Mouse (Mus musculus): ENCODE measurements around the gene Neurod2.

The Neurod2 gene

DNA sequence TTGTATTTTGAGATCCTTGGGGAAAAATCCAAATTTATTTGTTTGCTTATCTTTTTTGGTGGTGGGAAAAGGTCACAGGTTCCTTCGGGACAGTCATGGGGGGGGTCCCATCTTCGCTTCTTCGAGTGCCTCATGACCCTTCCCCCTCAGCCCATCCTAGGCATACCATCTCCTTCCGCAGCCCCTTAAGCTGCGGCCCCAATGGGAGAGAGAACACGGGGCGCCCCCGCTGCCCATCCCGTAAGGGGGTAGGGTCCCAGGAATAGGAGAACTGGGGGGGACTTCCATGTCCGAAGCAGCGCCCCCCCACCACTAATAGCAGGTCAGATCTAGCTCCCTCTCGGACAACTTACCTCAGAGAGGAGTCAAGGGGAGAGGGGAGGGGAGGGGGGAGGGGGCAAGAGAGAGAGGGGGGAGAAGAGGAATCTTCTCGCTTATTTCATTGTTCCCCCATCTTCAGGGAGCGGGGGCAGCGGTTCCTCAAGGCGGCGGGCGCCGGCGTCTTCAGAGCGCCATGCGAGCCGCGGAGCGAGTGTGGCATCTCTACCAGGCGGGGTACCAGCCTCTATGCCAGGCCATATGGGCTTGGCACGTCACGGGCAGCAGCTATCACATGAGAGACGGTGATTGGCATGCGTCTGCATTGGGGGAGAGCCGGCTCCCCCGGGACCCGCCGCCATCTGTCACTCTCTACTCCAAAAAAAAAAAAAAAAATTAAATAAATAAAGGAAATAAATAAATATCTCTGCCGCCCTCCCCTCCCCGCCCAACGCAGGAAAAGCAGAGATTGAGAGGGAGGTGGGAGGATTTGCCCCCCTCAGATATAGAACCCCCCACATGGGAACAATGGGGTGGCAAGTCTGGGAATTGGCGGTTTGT, at the start of gene Neurod2:
Neurod2 (minus strand) TSS at position 568 of the 879 bp plus-strand sequence.
- no peak for DNase-seq (ENCODE audit: low spot score)

DNA sequence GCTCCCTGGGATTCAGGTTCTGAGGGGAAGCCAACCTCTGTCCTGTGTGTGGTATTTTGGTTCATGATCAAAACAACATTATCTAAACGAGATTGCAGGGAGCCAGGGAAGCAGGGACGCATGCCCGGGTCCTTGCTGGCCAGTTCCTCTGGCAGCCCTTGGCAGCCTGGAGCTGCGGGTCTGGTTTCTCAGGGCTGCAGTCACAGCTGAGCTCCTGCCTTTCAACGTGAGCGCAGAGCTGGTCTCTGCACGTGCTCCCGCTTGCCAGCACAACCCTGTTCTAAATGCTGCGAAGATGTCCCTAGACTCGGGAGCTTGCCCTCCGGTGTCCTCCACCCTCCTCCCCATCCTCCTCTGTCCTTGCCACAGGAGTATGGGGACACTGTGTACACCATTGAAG, 48.3 kb upstream of the Neurod2 start:
- DNase-seq (ENCODE audit: low spot score) = peak; percentile 58

DNA sequence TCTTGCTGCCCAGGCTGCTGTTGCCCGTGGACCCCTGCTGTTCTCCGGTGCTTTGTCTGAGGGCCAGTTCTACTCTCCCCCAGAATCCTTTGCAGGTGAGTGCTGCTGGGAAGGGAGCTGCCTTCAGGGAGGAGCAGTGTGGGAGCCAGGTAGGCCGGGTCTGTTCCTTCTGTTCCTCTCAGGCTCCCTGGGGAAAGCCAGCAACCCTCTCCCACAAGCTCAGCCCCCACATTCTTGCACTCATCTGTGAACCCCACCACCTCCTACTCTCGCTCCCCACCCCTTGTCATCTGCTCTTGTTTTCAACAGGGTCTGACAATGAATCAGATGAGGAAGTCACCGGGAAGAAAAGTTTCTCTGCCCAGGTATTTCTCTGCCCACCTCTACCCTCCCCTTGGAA, 47.3 kb upstream of the Neurod2 start:
- no peak for DNase-seq (ENCODE audit: low spot score)

DNA sequence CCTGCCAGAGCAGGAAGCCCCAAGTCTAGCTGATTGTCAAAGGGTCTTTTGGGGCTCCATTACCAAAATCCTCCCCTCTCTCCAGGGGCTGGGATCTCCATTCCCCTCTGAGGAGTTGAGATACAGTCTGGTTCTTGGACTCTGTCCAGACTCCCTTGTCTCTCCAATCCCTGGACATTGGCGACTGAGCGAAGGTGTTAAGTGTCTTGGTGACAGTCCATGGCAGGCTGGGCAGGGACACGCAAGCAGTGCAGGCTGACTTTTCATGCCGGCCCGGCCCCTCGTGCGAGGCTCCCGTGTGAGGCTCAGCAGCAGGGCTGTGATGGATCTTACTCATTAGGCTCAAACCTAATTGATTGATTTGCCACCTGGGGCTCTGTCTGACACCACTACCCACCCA, 44.8 kb upstream of the Neurod2 start:
- no peak for DNase-seq (ENCODE audit: low spot score)

DNA sequence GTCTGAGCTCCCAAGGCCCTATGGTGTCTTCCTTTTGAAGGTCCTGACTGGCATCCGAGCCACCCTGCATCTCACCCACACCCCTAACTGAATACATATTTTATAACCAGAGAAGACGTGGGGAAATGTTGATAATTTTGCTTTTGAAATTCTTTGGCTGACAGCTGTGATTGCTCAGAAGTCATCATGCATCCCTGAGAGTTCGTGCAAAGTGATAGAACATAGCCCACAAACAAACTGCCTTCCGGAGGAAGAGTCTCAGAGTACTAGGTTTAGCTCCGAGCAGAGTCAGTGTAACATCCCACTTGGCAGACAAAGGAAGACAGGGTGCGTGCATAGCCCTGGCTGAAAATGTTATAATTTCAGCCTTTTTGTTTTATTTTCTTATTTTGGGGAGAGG, 43.8 kb upstream of the Neurod2 start:
- no peak for DNase-seq (ENCODE audit: low spot score)

DNA sequence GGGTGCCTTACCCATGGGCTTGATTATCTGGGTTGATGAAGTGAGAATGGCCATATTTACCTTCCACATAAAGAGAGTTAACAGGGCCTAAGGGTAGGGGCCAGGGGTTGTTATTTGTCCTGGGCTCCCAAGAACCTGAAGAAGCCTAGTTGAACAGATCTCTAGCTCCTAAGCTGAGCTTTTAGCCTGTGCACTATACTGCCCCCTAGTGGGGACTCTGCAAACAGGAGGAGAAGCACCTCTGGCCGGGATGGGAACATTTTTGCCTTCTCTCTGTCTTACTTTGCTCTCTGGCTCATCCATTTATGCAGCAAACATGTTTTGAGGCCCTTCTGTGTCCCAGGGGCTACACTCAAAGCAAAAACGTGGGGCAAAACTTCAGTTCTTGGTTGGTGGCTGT, 43.0 kb upstream of the Neurod2 start:
- DNase-seq (ENCODE audit: low spot score) = no peak

DNA sequence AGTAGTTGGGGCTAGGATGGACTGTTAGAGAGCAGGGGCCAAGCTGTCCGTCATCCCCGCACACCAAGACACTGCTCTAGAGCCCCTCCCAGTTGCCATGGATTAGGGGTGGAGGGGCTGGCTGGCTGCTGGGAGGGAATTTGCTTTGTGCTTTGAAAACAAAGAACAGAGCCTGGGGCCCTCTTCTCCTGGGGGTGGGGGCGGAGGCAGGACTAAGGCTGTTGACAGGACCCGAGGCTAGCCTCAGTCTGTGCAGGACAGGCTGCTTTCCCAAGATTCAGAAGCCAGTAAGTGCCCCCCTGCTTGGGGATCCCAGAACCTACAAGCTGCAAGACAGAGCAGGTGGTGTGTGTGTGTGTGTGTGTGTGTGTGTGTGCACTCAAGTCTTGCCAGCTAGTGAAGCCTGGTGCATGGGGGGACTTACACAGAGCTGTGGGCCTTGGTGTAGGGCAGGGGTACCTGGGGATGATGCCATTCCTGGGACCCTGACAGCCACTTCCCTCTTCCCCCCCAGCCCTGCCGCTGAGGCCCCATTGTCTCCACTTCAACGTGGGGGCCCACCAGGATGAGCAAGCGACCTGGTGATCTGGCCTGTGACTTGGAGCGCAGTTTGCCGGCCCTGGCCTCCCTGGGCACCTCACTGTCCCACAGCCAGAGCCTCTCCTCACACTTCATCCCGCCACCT, 42.2 kb upstream of the Neurod2 start:
- no peak for DNase-seq (ENCODE audit: low spot score)

DNA sequence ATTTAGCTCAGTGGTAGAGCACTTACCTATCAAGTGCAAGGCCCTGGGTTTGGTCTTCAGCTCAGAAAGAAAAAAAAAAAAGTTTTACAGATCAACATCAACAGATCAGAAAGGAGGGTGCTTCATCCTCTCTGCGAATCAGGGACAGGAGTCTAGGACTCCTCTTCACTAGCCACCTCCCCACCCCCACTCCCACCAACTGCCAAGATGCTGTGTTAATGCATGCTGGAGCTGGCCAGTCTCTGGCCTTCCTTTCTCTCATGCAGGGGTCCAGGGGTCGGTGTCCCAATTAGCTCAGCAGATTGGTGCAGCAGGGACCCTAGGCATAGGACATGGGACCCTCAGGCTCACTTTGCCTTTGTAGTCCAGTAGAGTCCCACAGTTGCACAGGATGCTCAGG, 41.1 kb upstream of the Neurod2 start:
- DNase-seq (ENCODE audit: low spot score) = no peak

DNA sequence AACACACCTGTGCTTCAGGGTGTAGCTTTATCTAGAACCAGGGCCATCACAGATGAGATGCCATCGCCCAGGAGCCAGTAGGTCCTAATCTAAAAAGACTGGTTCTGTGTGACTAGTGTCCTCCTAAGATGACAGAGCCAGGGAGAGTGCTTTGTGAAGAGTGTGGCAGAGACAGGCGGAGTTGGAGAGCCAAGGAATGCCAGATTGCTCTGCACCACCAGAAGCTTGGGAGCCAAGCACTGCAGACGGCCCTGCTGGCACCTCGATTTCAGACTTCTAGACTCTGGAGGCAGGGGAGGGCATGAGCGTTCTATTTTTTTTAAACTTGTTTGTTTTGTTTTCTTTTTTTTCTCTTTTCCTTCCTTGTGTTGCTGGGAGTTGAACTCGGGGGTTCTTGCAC, 39.9 kb upstream of the Neurod2 start:
- no peak for DNase-seq (ENCODE audit: low spot score)

DNA sequence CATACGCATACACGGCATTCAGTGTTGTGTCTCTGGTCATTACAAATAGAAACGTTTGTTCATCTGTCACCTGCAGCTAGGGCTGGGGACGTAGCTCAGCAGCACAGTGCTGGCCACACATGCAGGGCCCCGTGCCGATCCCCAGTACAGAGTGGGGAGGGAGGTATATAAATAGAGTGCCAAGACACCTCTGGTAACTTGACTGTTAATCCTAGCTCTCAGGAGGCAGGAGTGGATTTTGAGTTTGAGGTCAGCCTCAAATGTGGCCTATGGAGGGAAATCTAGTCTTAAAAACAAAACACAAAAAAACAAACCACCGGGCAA, 38.4 kb upstream of the Neurod2 start:
- no peak for DNase-seq (ENCODE audit: low spot score)

DNA sequence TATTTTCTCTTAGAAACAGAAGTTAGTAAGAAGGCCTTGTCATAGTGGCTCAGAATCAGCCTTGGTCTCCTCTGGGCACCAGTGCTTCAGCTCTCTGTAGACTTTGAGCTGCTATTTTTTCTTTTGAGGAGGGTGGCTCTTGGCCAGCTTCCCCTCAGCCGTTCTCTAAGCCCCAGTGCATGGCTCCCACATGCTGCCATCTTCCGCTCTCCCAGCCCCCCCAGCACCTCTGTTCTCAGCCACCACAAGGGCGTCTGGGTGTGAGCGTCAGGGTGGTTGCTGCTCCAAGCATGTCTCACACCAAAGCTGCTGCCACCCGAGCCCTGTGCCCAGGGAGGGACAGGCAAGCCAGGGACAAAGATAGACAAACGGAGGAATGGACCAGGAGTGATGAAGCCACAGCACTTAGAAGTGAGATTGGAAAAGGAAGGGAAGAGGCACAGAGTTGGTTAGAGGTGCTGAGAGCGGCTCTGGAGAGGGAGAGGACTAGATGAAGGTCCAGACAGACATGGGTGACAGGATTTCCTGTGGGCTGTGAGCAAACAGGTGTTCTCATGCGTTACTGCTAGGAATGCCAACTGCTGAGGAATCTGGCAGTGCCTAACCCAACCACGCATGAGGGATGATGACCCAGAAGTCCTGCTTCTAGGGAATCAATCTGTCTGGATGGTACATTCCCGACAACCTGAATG, 37.9 kb upstream of the Neurod2 start:
- DNase-seq (ENCODE audit: low spot score) = no peak

DNA sequence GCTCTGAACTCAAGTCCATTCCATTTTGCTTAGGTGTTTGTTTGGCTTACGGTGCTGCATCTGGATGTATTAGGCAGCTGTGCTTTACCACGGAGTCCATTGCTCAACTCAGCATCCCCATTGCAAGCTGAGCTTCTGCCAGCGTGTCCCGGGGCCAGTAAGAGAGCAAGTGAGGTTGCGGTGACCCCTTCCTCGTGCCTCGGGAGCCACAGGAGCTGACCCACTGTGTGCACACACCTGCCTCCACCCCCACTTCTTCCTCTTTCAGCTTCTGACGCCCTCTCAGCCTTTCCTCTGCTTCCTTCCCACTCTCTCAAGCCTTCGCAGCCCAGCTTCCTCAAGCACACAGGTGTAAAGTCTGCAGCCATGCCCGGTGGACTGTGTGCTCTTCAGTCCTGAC, 36.8 kb upstream of the Neurod2 start:
- DNase-seq (ENCODE audit: low spot score) = no peak

DNA sequence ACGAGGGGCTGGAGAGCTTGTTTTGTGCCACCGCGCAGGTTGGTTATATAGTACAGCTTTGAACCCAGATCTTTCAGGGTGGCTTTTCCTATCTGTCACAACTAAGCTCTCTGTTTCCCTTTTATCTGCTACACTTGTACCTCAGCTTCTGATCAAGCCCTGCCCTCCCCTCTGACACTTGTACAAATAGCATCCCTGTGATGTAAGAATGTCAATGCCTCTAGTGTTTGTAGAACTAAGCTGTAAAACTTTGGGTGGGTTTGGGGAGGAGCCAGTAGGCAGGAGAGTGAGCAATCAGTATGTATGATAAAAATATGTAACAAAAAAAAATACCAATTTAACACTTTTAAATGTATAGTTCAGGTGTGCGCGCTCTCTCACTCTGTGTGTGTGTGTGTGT, 35.0 kb upstream of the Neurod2 start:
- DNase-seq (ENCODE audit: low spot score) = no peak

DNA sequence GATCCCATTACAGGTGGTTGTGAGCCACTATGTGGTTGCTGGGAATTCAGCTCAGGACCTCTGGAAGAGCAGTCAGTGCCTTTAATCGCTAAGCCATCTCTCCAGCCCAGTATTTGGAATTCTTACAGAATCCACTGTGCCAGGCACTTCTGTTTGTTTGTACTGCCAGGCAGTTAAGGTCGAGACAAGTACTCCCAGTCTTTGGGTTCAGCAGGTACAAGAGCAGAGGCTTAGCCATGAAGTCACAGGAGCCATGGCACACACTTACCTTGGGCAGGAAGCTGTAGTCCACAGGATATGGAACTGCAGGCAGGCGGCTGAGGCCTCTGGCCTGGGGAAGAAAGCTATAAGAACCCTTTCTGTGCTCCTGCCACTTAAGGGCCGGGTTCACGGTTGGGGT, 34.4 kb upstream of the Neurod2 start:
- no peak for DNase-seq (ENCODE audit: low spot score)

DNA sequence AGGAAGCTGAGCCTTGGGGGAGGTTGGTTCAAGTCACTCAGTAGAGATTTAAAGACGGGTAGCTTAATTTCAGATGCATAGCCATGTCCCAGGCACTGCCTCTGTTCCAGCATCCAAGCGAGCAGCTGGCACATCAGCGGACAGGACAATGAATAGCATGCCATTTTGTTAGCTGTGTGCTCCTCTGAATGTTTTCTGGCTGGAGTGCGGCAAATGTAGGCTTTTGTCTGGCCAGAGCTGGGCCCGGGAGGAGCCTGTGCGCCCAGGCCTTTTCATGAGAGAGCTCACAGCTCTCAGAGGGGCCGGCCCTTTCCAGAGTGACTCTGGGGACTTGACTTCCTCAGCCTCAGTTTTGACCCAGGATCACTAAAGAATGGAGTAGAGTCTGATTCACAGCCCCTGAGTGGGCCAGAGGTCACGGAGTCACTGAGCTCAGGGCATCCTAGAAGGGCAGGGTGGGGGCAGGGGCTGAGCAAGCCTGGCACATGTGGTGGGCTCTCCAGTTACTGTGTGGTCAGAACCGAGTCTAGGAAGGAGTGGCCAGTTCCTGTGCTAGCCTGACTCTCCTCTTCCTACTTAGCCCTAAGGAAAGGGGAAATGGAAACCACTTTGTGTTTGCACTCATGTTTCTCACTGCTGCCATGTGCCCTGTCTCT, 31.5 kb upstream of the Neurod2 start:
- DNase-seq (ENCODE audit: low spot score) = no peak

DNA sequence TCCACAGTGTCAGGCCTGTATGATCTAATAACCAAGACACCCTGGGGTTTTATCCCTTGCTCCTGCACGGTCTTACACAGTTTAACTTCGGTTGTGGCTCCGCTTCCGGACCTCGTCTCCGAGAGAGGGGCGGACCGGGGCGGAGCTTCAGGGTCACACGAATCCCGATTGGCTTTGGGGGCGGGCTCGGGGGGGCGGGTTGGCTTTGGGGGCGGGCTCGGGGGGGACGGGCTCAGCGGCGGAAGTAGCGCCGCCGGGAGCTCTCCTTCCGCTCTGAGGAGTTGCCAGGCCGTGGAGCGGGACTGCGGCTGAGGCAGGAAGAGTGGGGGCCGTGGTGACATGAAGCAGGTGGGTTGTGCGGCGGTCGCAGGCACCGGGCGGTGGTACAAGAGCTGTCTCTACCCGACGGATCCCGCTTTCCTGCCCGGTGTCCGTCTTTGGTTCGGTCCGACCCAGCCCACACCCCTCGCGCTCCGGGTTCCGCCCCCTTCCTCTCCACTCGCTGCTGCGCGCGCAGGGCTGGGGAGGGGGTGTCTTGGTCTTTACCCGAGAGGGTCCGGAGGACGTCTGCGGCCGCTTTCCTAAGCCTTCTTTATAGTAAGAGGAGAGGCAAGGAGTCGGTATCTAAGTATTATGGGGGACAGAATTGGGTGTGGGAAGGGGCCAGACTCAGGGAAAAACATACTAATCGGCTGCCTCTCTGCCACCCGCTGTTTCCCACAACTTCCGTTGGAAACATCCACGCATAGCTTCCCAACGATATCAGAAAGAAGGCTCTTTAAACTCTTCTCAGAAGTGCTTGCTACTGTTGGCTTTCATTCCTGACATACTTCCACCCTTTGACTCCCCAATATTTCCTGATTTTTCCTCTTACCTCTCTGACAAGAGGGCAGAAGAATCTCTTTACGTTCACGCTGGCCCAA, 29.0 kb upstream of the Neurod2 start, which contains the start of gene Stard3:
Stard3 (plus strand) TSS at position 208 of the 923 bp plus-strand sequence.
- peak; percentile 88 for DNase-seq (ENCODE audit: low spot score)

DNA sequence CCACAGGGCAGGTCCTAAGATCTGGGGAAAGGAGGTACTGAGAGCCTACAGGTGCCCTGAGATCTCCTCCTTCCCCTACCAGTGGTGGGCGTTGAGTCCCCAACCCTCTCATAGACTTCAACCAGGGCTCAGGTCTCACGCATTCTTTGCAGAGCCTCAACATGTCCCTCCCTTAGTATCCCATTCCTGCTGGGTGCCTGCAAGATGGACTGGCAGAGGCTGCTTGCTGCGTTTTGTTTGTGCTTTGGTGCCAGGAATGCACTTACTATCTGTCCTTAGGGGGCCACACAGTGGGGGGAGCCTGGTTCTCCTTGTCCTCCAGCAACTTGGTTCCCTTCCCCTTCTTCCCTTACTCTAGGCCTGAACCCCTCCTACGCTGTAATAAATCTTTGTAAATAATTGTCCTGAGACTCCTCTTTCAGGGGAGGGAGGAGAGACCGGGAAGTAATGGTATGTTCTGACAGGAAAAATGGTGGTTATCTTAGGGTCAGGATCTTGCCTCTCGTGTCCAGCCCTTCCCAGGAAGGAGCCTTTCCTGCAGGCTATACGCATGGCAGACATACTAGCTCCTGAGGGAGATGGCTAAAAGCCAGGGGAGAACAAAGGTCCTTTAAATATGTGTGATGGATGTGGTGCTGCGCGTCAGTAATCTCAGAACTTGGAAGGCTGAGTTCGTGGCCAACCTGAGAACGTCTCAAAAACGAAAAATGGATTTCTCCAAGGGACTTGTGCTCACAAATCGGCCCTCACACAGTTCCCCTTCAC, 28.1 kb upstream of the Neurod2 start:
- DNase-seq (ENCODE audit: low spot score) = no peak

DNA sequence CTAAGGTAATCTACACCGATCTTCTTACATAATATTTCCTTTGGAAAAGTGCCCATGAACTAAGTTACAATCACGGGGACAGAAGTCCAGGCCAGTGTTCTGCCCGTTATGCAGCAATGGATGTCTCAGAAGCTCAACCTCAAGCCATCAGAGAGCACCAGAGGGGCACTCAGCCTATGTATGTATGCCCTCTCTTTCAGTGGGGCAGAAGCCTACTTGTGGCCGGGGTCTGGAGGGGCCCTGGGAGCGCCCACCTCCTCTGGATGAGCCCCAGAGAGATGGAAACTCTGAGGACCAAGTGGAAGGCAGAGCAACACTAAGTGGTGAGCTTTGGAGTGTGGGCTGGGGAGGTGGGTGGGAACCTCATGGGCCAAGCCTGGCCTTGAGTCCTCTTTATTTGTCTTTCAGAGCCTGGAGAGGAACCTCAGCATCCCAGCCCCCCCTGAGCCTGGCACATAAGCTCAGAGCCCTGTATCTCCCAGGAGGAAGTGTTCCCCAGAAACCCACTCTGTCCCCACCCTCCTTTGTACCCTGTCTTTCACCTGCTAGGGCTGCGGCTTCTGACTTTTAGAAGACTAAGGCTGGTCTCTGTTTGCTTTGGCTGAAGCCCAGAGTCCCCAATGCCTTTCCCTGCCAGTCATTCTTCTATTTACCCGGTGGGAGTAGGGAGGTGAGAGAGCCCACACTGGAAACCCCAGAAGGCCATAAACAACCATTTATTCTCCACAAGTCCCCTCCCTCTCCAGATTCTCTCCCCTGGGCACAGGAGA, 27.4 kb upstream of the Neurod2 start:
- no peak for DNase-seq (ENCODE audit: low spot score)

DNA sequence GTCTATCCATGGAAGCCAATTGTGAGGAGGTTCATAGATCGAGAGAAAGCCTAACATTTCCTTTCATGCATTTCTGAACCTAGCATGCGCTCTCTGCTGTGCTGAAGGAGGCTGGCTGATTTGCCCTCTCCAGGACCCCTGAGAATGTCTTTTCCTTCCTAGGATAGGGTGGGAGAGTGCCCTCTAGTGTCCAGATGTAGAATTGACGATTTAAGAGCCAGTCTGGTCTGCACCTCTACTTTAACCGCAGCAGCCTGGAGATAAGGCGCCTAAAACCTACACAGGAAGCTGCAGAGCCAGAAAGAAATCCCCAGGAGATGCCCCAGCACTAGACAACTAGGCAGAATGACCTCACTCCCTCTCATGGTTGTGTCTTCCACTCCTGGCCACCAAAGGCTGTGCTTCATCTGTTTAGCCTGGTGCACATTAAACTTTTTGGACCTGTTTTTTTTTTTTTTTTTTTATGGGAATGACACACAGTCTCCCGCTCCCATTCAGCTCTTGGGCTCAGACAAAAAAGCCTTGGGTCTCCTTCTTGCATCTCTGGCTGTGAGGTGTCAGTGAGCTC, 26.4 kb upstream of the Neurod2 start:
- no peak for DNase-seq (ENCODE audit: low spot score)

DNA sequence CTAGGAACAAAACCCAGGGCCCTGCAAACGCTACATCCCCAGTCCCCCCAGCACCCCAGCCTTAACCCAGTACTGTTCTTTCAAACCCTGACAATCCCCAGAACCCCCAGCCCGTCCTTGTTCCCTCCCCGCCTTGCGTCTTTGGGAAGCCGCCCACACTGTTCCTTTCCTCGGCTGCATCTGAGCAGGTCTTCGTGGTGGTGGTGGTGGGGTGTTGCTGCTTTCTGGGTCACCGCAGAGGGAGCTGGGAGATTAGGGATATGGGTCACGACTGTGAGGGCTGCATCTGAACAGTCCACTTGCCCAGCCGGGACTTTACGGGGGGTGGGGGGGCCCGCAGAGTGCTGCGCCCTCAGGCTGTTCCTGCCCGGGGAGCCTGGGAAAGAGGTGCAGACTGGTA, 25.0 kb upstream of the Neurod2 start:
- no peak for DNase-seq (ENCODE audit: low spot score)

Measured in ovary, postnatal 36 days (tissue).